ENCODE assay signal across 9 mouse cellular contexts in the genomic region with DNA sequence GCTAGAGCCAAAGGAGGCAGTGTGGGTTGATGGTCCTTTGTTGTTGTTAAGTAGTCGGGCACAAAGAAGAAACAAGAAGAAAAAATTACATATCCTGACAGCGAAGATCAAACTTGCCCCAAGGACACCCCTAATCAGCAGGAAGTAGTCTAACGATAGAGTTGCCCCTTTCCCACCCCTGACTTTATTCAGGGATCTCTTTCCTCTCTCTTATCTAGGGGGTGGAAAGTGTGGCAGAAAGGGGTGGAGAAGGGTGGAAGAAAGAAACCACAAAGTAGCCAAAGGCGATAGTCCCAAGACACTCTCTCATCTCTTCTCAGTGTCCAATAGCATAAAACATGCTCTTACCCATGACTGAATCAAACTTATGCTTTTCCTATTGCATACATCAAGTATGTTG. TPM values are rescaled to one million over a fixed set of nuclear protein-coding genes. Genes with fewer than 3 reads are reported as not detected.
A peak's percentile ranks its signal among the peaks of the same experiment; 100 is the strongest.
DNase-seq lines count a peak whose midpoint lies in the region; ATAC-seq and TF ChIP-seq lines count a peak whose summit lies in the region.
"Had no signal": no experiment of that assay in that cellular context is flagged by ENCODE, and none has a peak within 500 bp of the region (broad histone marks: within the 10 kb centered on the region; RNA-seq: fewer than 3 reads in every experiment).

No protein-coding gene starts in this region.

- DNase-seq in kidney, postnatal 25 days, result no peak
- no peak for DNase-seq in embryonic facial prominence, embryonic 10.5 days (ENCODE audit: low spot score)
- no peak for DNase-seq in hindbrain, postnatal 0 days (ENCODE audit: low spot score)
- DNase-seq in urinary bladder, adult 2 months (ENCODE audit: low spot score), result no peak
- DNase-seq in layer of hippocampus, postnatal 25 days (ENCODE audit: extremely low spot score in 1 of 2, low spot score in 1 of 2), result no peak
- no peak for DNase-seq in layer of hippocampus, adult 9-11 months
- DNase-seq: thymus, postnatal 14 days had no signal

- 0 out of 2 replicates have a peak overlapping the region, but pooled peaks have one; percentile 27 for H3K9ac ChIP-seq in kidney, embryonic 16.5 days (replicated peaks; ENCODE audit: low read length)
- no peak overlapping the region; the same call in 1 of the 2 replicates for H3K9ac ChIP-seq in hindbrain, postnatal 0 days (replicated peaks; ENCODE audit: low read length)
- H3K9ac ChIP-seq in midbrain, embryonic 16.5 days (ENCODE audit: low read depth, low read length), result no peak overlapping the region

- TF ChIP-seq CTCF in hindbrain, postnatal 0 days (IDR thresholded peaks at IDR 0.05; ENCODE audit: low read depth), result no peak

- peaks cover 17% of the 10 kb centered on the region for H3K27me3 ChIP-seq in kidney, embryonic 16.5 days (ENCODE audit: insufficient read depth, low read length)
- H3K27me3 ChIP-seq in embryonic facial prominence, embryonic 10.5 days (replicated peaks; ENCODE audit: low read depth, poor library complexity, severe bottlenecking), result peaks cover 29% of the 10 kb centered on the region
- no peaks in the 10 kb centered on the region for H3K27me3 ChIP-seq in hindbrain, postnatal 0 days (ENCODE audit: insufficient read depth, low read length)
- H3K27me3 ChIP-seq in midbrain, embryonic 16.5 days (ENCODE audit: control insufficient read depth, insufficient read depth, low read depth, low read length), result peaks cover 3% of the 10 kb centered on the region; the same call in 1 of the 2 replicates

- H3K36me3 ChIP-seq in kidney, embryonic 16.5 days (ENCODE audit: insufficient read depth, low read length), result no peaks in the 10 kb centered on the region
- no peaks in the 10 kb centered on the region for H3K36me3 ChIP-seq in embryonic facial prominence, embryonic 10.5 days (replicated peaks)
- H3K36me3 ChIP-seq in hindbrain, postnatal 0 days (ENCODE audit: insufficient read depth, low read length), result no peaks in the 10 kb centered on the region
- H3K36me3 ChIP-seq in midbrain, embryonic 16.5 days (ENCODE audit: control insufficient read depth, insufficient read depth, low read length), result no peaks in the 10 kb centered on the region

- H3K4me2 ChIP-seq in kidney, embryonic 16.5 days (replicated peaks; ENCODE audit: low read depth, low read length), result peak overlapping the region; percentile 81
- peak overlapping the region; percentile 83 for H3K4me2 ChIP-seq in hindbrain, postnatal 0 days (ENCODE audit: low read depth, low read length)
- peak overlapping the region; percentile 50 for H3K4me2 ChIP-seq in midbrain, embryonic 16.5 days (ENCODE audit: low read length)

- ATAC-seq in kidney, embryonic 16.5 days (ENCODE audit: low FRiP score, low TSS enrichment), result no peak
- no peak for ATAC-seq in hindbrain, postnatal 0 days
- no peak for ATAC-seq in midbrain, embryonic 16.5 days

- H3K9me3 ChIP-seq in kidney, embryonic 16.5 days (ENCODE audit: low read length), result no peaks in the 10 kb centered on the region
- no peaks in the 10 kb centered on the region for H3K9me3 ChIP-seq in embryonic facial prominence, embryonic 10.5 days
- no peaks in the 10 kb centered on the region for H3K9me3 ChIP-seq in hindbrain, postnatal 0 days (ENCODE audit: low read length)
- no peaks in the 10 kb centered on the region for H3K9me3 ChIP-seq in midbrain, embryonic 16.5 days (replicated peaks; ENCODE audit: control insufficient read depth, low read length, poor library complexity, severe bottlenecking)

- peaks cover 32% of the 10 kb centered on the region for H3K4me1 ChIP-seq in kidney, embryonic 16.5 days (ENCODE audit: insufficient read depth, low read length)
- H3K4me1 ChIP-seq in embryonic facial prominence, embryonic 10.5 days, result peaks cover 42% of the 10 kb centered on the region
- H3K4me1 ChIP-seq in hindbrain, postnatal 0 days (ENCODE audit: insufficient read depth, low read length), result 0 out of 2 replicates have a peak, but pooled peaks cover 5% of the 10 kb centered on the region
- H3K4me1 ChIP-seq in midbrain, embryonic 16.5 days (ENCODE audit: control insufficient read depth, insufficient read depth, low read length), result peaks cover 10% of the 10 kb centered on the region

- peak overlapping the region; percentile 97 for H3K4me3 ChIP-seq in kidney, embryonic 16.5 days (ENCODE audit: low read length)
- peak overlapping the region; percentile 96 for H3K4me3 ChIP-seq in embryonic facial prominence, embryonic 10.5 days
- peak overlapping the region; percentile 94 for H3K4me3 ChIP-seq in hindbrain, postnatal 0 days (ENCODE audit: low read length)
- H3K4me3 ChIP-seq in midbrain, embryonic 16.5 days (ENCODE audit: low read depth, low read length), result no peak overlapping the region

- 54% methylated on average over 4 of the region's 4 CpGs for WGBS in kidney, embryonic 16.5 days
- WGBS in embryonic facial prominence, embryonic 10.5 days, result 66% methylated on average over 4 of the region's 4 CpGs
- 64% methylated on average over 4 of the region's 4 CpGs for WGBS in hindbrain, postnatal 0 days
- 74% methylated on average over 4 of the region's 4 CpGs for WGBS in midbrain, embryonic 16.5 days

- H3K27ac ChIP-seq in kidney, embryonic 16.5 days (ENCODE audit: low read length), result no peak overlapping the region
- no peak overlapping the region for H3K27ac ChIP-seq in embryonic facial prominence, embryonic 10.5 days (replicated peaks)
- H3K27ac ChIP-seq in hindbrain, postnatal 0 days, result no peak overlapping the region
- H3K27ac ChIP-seq in midbrain, embryonic 16.5 days (ENCODE audit: low read length), result no peak overlapping the region

RNA-seq across cellular contexts. Expression of gene Atl2, which starts 1.9 kb away (rescaled TPM):
- polyA plus RNA-seq in kidney, embryonic 16.5 days (2015; fragmentation: Nextera tagmentation; extraction: Ambion mirVana), result 42.3 and 42.4 TPM in 2 replicates
- polyA plus RNA-seq in embryonic facial prominence, embryonic 10.5 days (2016; fragmentation: Nextera tagmentation; extraction: Ambion mirVana), result 37.5 and 38.1 TPM in 2 replicates
- total RNA-seq in hindbrain, postnatal 0 days (2014; rRNA removed), result 24.3 and 30.5 TPM in 2 replicates
- polyA plus RNA-seq in hindbrain, postnatal 0 days (2015; fragmentation: Nextera tagmentation; extraction: Ambion mirVana), result 34.9 and 37.2 TPM in 2 replicates
- polyA plus RNA-seq in midbrain, embryonic 16.5 days (2015; fragmentation: Nextera tagmentation; extraction: Ambion mirVana), result 38.3 and 39.2 TPM in 2 replicates
- 22.7 and 23.3 TPM in 2 replicates for polyA plus RNA-seq in urinary bladder, adult 2 months (2012; rRNA removed)
- total RNA-seq in layer of hippocampus, postnatal 25 days (2021), result 10 to 100 TPM; 52.3 to 55.4 TPM
